Mouse (Mus musculus) embryonic facial prominence, embryonic 11.5 days (tissue): ENCODE measurements at regions not wholly inside any gene's neighbourhood (a gene's known extent, or its start where the extent isn't known, plus 50 kb on each side); places are given as distances from the start of the nearest gene placed in this dataset.

Experiments used
- ATAC-seq: fragments of 200-750 bp; cut with Nextera tagmentation; replicated peaks from 2 replicates; pipeline ENCODE4 v1.8.0; 2017; ENCODE audit warnings: low read depth; ENCODE audit not compliant: insufficient number of reproducible peaks, low FRiP score, low TSS enrichment
- DNase-seq: peaks from one replicate; pipeline ENCODE4 v3.0.0-alpha.2; 2015; ENCODE audit warnings: low spot score
- H3K27ac ChIP-seq: fragments of 300-500 bp; sonication (generic); replicated peaks from 2 replicates; pipeline ENCODE4 v1.5.1; 2014; ENCODE audit warnings: mild to moderate bottlenecking, low read depth, low read length, control low read depth
- H3K27me3 ChIP-seq: fragments of 300-500 bp; sonication (generic); 2 replicates; pipeline ENCODE4 v1.6.1; 2014; ENCODE audit warnings: mild to moderate bottlenecking, low read length, moderate library complexity, mixed read lengths; ENCODE audit not compliant: control insufficient read depth, insufficient read depth
- H3K36me3 ChIP-seq: fragments of 300-500 bp; sonication (generic); replicated peaks from 2 replicates; pipeline ENCODE4 v1.6.1; 2014; ENCODE audit warnings: low read depth, mild to moderate bottlenecking, low read length, moderate library complexity, mixed read lengths; ENCODE audit not compliant: control insufficient read depth, insufficient read depth
- H3K4me1 ChIP-seq: fragments of 300-500 bp; sonication (generic); 2 replicates; pipeline ENCODE4 v1.6.1; 2014; ENCODE audit warnings: low read length, mixed read lengths; ENCODE audit not compliant: control insufficient read depth, insufficient read depth
- H3K4me2 ChIP-seq: fragments of 300-500 bp; sonication (generic); 2 replicates; pipeline ENCODE4 v1.6.1; 2014; ENCODE audit warnings: low read depth, mild to moderate bottlenecking, control low read depth, low read length, moderate library complexity
- H3K4me3 ChIP-seq: fragments of 300-500 bp; sonication (generic); 2 replicates; pipeline ENCODE4 v1.5.1; 2014; ENCODE audit warnings: low read depth, low read length, control low read depth
- H3K9ac ChIP-seq: fragments of 300-500 bp; sonication (generic); replicated peaks from 2 replicates; pipeline ENCODE4 v1.6.1; 2014; ENCODE audit warnings: mild to moderate bottlenecking, control low read depth, low read length
- H3K9me3 ChIP-seq: fragments of 300-500 bp; sonication (generic); replicated peaks from 2 replicates; pipeline ENCODE4 v1.6.1; 2016; ENCODE audit warnings: mild to moderate bottlenecking, low read length, inconsistent platforms, mixed read lengths; ENCODE audit not compliant: control insufficient read depth
- WGBS: fragments of 180-500 bp; shearing (Covaris S2); extraction: QIAGEN DNeasy Blood & Tissue Kit; methylation state at CpG from one replicate; pipeline ENCODE4 v1.1.7; 2014; 5-methylcytosine and 5-hydroxymethylcytosine counted together

GRCm38 (mm10) chr12:118784643-118785042 lies 61.5 kb upstream of the Sp8 start:
- no peaks in the 10 kb centered on the region for H3K4me1 ChIP-seq
- no peak overlapping the region for H3K4me3 ChIP-seq
- no peak overlapping the region for H3K9ac ChIP-seq
- no peaks in the 10 kb centered on the region for H3K27me3 ChIP-seq
- no peak overlapping the region for H3K4me2 ChIP-seq
- WGBS = 47% methylated on average over 1 of the region's 1 CpGs
- H3K36me3 ChIP-seq = no peaks in the 10 kb centered on the region
- H3K9me3 ChIP-seq = no peaks in the 10 kb centered on the region
- no peak overlapping the region for H3K27ac ChIP-seq
- ATAC-seq = no peak
- no peak for DNase-seq

- Histone ChIP-seq H3K9me3 (no peaks in the 10 kb centered on the region), H3K4me3 (no peak overlapping the region), H3K9ac (no peak overlapping the region), H3K27ac (no peak overlapping the region), H3K36me3 (no peaks in the 10 kb centered on the region), H3K27me3 (no peaks in the 10 kb centered on the region), H3K4me2 (no peak overlapping the region), H3K4me1 (no peaks in the 10 kb centered on the region)
- no peak for ATAC-seq
- 98% methylated on average over 3 of the region's 3 CpGs for WGBS
- no peak for DNase-seq
These were observed 64.2 kb upstream of the Sp8 start for GRCm38 (mm10) chr12:118781978-118782377.

GRCm38 (mm10) chr12:118775463-118776064 lies 70.6 kb upstream of the Sp8 start:
- no peaks in the 10 kb centered on the region for H3K4me1 ChIP-seq
- H3K27me3 ChIP-seq = no peaks in the 10 kb centered on the region
- H3K9ac ChIP-seq = no peak overlapping the region
- WGBS = 72% methylated on average over 1 of the region's 1 CpGs
- H3K27ac ChIP-seq = no peak overlapping the region
- H3K4me2 ChIP-seq = no peak overlapping the region
- DNase-seq (no peak), ATAC-seq (no peak)
- H3K9me3 ChIP-seq = no peaks in the 10 kb centered on the region
- no peaks in the 10 kb centered on the region for H3K36me3 ChIP-seq
- H3K4me3 ChIP-seq = no peak overlapping the region

- no peaks in the 10 kb centered on the region for H3K36me3 ChIP-seq
- ATAC-seq = no peak
These were observed 73.3 kb upstream of the Sp8 start for GRCm38 (mm10) chr12:118772790-118773189.

DNA sequence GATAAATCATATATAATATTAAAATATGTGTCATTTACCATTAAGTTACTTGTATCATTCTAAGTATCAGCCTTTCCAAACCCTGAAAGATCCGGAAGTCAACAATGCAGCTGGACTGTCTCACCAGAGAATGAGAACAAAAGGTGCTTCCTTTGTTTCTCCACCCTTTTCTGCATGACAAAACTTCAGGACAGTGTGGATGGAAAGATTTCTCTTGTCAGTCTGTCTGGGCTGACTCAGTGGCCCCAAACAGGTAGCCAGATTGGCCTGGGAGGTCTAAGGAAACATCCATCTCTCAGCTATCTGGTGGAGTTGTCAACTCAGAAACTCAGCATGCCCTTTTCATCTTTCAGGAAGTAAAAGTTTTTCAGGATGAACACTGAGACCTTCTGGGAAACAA lies 79.7 kb upstream of the Sp8 start:
- Histone ChIP-seq H3K36me3 (no peaks in the 10 kb centered on the region), H3K4me1 (no peaks in the 10 kb centered on the region), H3K4me2 (no peak overlapping the region), H3K9me3 (no peaks in the 10 kb centered on the region), H3K9ac (no peak overlapping the region), H3K4me3 (no peak overlapping the region), H3K27ac (no peak overlapping the region), H3K27me3 (no peaks in the 10 kb centered on the region)
- ATAC-seq = no peak
- no peak for DNase-seq
- WGBS = 61% methylated on average over 1 of the region's 1 CpGs

More at GRCm38 (mm10) chr12:118772790-118773189, 73.3 kb upstream of the Sp8 start:
- Histone ChIP-seq H3K27ac (no peak overlapping the region), H3K9me3 (no peaks in the 10 kb centered on the region), H3K4me3 (no peak overlapping the region), H3K4me1 (no peaks in the 10 kb centered on the region), H3K4me2 (no peak overlapping the region), H3K27me3 (no peaks in the 10 kb centered on the region), H3K9ac (no peak overlapping the region)
- 73% methylated on average over 2 of the region's 2 CpGs for WGBS
- no peak for DNase-seq

- no peak overlapping the region for H3K4me3 ChIP-seq
- no peak for DNase-seq
- H3K9me3 ChIP-seq = no peaks in the 10 kb centered on the region
- no peak overlapping the region for H3K27ac ChIP-seq
- H3K27me3 ChIP-seq = no peaks in the 10 kb centered on the region
- ATAC-seq = no peak
- 83% methylated on average over 2 of the region's 2 CpGs for WGBS
- H3K36me3 ChIP-seq = no peaks in the 10 kb centered on the region
- H3K9ac ChIP-seq = no peak overlapping the region
- no peaks in the 10 kb centered on the region for H3K4me1 ChIP-seq
- H3K4me2 ChIP-seq = no peak overlapping the region
These were observed 92.1 kb upstream of the Sp8 start for GRCm38 (mm10) chr12:118754076-118754475.

DNA sequence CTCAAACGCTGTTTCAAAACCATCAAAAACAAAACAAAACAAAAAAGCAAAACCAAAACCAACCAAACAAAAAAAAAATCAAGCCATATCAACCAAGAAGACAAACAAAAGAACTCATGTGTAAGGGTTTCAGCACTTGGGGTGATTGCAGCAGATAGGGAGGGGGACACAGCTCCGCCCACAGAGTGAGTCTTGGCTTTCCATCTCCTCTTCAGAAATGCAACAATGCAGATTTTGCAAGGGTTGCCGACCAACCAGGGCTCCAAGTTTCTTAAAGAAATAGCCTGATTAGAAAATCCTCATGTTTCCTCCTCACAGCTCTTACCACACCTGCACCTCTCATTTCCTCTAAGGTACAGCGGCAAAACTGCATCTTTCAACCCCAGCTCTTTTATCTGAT lies 107.0 kb upstream of the Sp8 start:
- Histone ChIP-seq H3K9me3 (no peaks in the 10 kb centered on the region), H3K4me1 (no peaks in the 10 kb centered on the region), H3K4me2 (no peak overlapping the region), H3K9ac (no peak overlapping the region), H3K27ac (no peak overlapping the region), H3K27me3 (no peaks in the 10 kb centered on the region), H3K36me3 (no peaks in the 10 kb centered on the region), H3K4me3 (no peak overlapping the region)
- DNase-seq = no peak
- WGBS = 71% methylated on average over 4 of the region's 4 CpGs
- no peak for ATAC-seq

GRCm38 (mm10) chr12:118725891-118726290 lies 120.2 kb upstream of the Sp8 start:
- Histone ChIP-seq H3K36me3 (no peaks in the 10 kb centered on the region), H3K9me3 (no peaks in the 10 kb centered on the region), H3K4me1 (no peaks in the 10 kb centered on the region), H3K4me2 (no peak overlapping the region), H3K27me3 (no peaks in the 10 kb centered on the region), H3K9ac (no peak overlapping the region), H3K27ac (no peak overlapping the region), H3K4me3 (no peak overlapping the region)
- no peak for DNase-seq
- ATAC-seq = no peak
- WGBS = 74% methylated on average over 4 of the region's 4 CpGs
